Mouse (Mus musculus) liver, embryonic 12.5 days (tissue): Measurements from ENCODE around the gene Oas1h. TPM values are rescaled to one million over a fixed set of nuclear protein-coding genes. Genes with fewer than 3 reads are reported as not detected.
A peak's percentile ranks its signal among the peaks of the same experiment; 100 is the strongest.

Experiments
- ATAC-seq: fragments of 200-750 bp; cut with Nextera tagmentation; 2 replicates; pipeline ENCODE4 v1.8.0; 2017; ENCODE audit warnings: moderate number of reproducible peaks, mild to moderate bottlenecking, moderate library complexity
- H3K27ac ChIP-seq: fragments of 300-500 bp; sonication (generic); 2 replicates; pipeline ENCODE4 v1.5.1; 2016; ENCODE audit warnings: mild to moderate bottlenecking
- H3K27me3 ChIP-seq: fragments of 300-500 bp; sonication (generic); replicated peaks from 2 replicates; pipeline ENCODE4 v1.6.1; 2016; ENCODE audit warnings: mild to moderate bottlenecking, moderate library complexity
- H3K36me3 ChIP-seq: fragments of 300-500 bp; sonication (generic); 2 replicates; pipeline ENCODE4 v1.6.1; 2016; ENCODE audit warnings: mild to moderate bottlenecking, moderate library complexity
- H3K4me1 ChIP-seq: fragments of 300-500 bp; sonication (generic); 2 replicates; pipeline ENCODE4 v1.6.1; 2016
- H3K4me2 ChIP-seq: fragments of 300-500 bp; sonication (generic); 2 replicates; pipeline ENCODE4 v1.6.1; 2016; ENCODE audit warnings: mild to moderate bottlenecking, moderate library complexity
- H3K4me3 ChIP-seq: fragments of 300-500 bp; sonication (generic); 2 replicates; pipeline ENCODE4 v1.5.1; 2016; ENCODE audit warnings: mild to moderate bottlenecking, moderate library complexity
- H3K9ac ChIP-seq: fragments of 300-500 bp; sonication (generic); 2 replicates; pipeline ENCODE4 v1.6.1; 2016; ENCODE audit warnings: mild to moderate bottlenecking, moderate library complexity
- H3K9me3 ChIP-seq: fragments of 300-500 bp; sonication (generic); replicated peaks from 2 replicates; pipeline ENCODE4 v1.6.1; 2016; ENCODE audit warnings: mild to moderate bottlenecking, moderate library complexity
- WGBS: fragments of 180-500 bp; shearing (Covaris S2); methylation state at CpG from one replicate; pipeline ENCODE4 v1.1.7; 2016; ENCODE audit not compliant: insufficient replicate concordance; 5-methylcytosine and 5-hydroxymethylcytosine counted together
- polyA plus RNA-seq: library from polyadenylated mRNA; unstranded; fragments of >200 nt; fragmentation: Nextera tagmentation; extraction: Ambion mirVana; gene quantifications from 2 replicates; pipeline ENCODE4 v1.2.1, GENCODE M21; 2016

Gene Oas1h
- polyA plus RNA-seq, result not detected in 2 replicates

DNA sequence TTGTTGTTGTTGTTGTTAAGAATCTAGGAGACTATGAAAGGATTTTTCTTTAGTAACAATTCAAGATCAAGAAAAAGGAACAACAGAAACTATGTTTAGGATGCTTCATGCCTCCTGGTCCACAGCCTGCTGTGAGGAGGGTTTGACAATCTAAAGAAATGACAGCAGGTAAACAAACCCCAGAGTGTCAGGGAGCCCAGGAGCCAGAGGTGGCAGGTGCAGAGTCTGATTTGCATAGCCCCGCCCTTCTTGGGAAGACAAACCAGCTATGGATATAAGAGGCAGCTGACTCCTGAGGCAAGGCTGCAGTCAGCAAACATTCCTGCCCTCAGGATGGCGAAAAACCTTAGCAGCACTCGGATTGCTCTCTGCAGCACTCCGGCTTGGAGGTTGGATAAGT, at the start of gene Oas1h:
Oas1h (plus strand) TSS at position 301 of the 400 bp plus-strand sequence.
- H3K27ac ChIP-seq, result no peak within 1 kb of the TSS
- H3K27me3 ChIP-seq, result no peaks in the 10 kb centered on the region
- no peak for ATAC-seq
- 47% methylated on average over 4 of the region's 4 CpGs for WGBS
- no peaks in the 10 kb centered on the region for H3K36me3 ChIP-seq
- H3K4me1 ChIP-seq, result no peaks in the 10 kb centered on the region
- no peak within 1 kb of the TSS for H3K9ac ChIP-seq
- no peak within 1 kb of the TSS for H3K4me2 ChIP-seq
- H3K9me3 ChIP-seq, result no peaks in the 10 kb centered on the region
- H3K4me3 ChIP-seq, result no peak within 1 kb of the TSS

- ATAC-seq, result peak; percentile 79
- no peak within 1 kb of the TSS for H3K27ac ChIP-seq
- H3K9me3 ChIP-seq, result no peaks in the 10 kb centered on the region
- peak within 1 kb of the TSS; percentile 70 for H3K4me2 ChIP-seq
- no peaks in the 10 kb centered on the region for H3K27me3 ChIP-seq
- H3K9ac ChIP-seq, result peak within 1 kb of the TSS; percentile 53
- 7% methylated on average over 18 of the region's 18 CpGs for WGBS
- H3K4me1 ChIP-seq, result peaks cover 10% of the 10 kb centered on the region
- H3K36me3 ChIP-seq, result no peaks in the 10 kb centered on the region
- H3K4me3 ChIP-seq, result peak within 1 kb of the TSS; percentile 58
Observed at GRCm38 (mm10) chr5:120811951-120812819, 49.0 kb upstream of the Oas1h start, which contains the start of gene Oas1c. TSS of gene Oas1c (minus strand) at chr5:120812514.

GRCm38 (mm10) chr5:120813023-120813422, 48.2 kb upstream of the Oas1h start:
- Histone ChIP-seq H3K9ac (peak overlapping the region; percentile 53), H3K4me1 (peaks cover 10% of the 10 kb centered on the region), H3K36me3 (no peaks in the 10 kb centered on the region), H3K9me3 (no peaks in the 10 kb centered on the region), H3K27me3 (no peaks in the 10 kb centered on the region), H3K4me3 (peak overlapping the region; percentile 58), H3K4me2 (peak overlapping the region; percentile 70), H3K27ac (no peak overlapping the region)
- WGBS, result 59% methylated on average over 6 of the region's 6 CpGs
- ATAC-seq, result no peak

DNA sequence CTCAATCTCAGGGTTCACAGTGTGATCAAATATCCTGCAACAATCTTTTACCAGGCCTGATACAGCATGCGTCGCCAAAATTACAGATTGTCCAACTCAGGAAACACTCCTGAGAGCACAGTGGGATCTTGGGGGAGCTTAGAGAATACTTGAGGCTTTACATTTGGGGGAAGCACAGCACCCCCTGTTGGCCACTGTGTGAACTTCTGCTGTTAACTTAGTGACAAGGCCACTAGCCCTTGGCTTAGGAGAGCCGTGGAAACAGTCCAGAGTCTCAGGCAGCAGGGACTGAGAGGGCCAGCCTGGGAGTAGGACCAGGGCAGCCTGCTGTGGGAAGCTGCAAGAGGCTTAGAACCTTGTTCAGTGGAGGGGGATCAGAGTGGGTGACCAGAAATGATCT, 45.3 kb upstream of the Oas1h start:
- Histone ChIP-seq H3K9me3 (no peaks in the 10 kb centered on the region), H3K4me3 (no peak overlapping the region), H3K36me3 (no peaks in the 10 kb centered on the region), H3K27ac (no peak overlapping the region), H3K27me3 (no peaks in the 10 kb centered on the region), H3K4me2 (no peak overlapping the region), H3K9ac (no peak overlapping the region), H3K4me1 (peaks cover 10% of the 10 kb centered on the region)
- no peak for ATAC-seq
- WGBS, result 63% methylated on average over 3 of the region's 3 CpGs

DNA sequence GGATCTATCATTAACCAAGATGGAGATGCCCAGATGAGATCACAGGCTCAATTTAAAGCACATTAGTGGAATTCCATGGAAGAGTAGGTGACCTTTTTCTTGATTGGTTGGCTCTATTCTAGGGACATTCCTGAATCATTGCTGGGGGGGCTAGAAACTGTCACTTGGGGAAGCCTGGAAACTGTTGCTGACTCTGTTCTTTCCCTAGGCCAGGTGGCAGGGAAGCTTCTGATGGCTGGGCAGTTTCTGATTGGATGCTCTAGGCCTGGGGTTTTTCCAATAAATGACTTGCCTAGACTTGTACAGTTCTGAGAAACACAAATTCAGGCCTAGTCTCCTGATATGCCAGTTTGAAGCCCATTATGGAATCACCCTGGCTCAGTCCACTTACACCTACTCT, 42.2 kb upstream of the Oas1h start:
- H3K9me3 ChIP-seq, result no peaks in the 10 kb centered on the region
- no peaks in the 10 kb centered on the region for H3K27me3 ChIP-seq
- no peaks in the 10 kb centered on the region for H3K36me3 ChIP-seq
- H3K9ac ChIP-seq, result no peak overlapping the region
- H3K4me2 ChIP-seq, result no peak overlapping the region
- no peaks in the 10 kb centered on the region for H3K4me1 ChIP-seq
- ATAC-seq, result no peak
- H3K27ac ChIP-seq, result no peak overlapping the region
- no peak overlapping the region for H3K4me3 ChIP-seq

GRCm38 (mm10) chr5:120831031-120831430, 30.2 kb upstream of the Oas1h start:
- Histone ChIP-seq H3K4me2 (no peak overlapping the region), H3K27me3 (peaks cover 10% of the 10 kb centered on the region; the same call in 1 of the 2 replicates), H3K36me3 (no peaks in the 10 kb centered on the region), H3K9ac (no peak overlapping the region), H3K4me1 (no peaks in the 10 kb centered on the region), H3K9me3 (no peaks in the 10 kb centered on the region), H3K4me3 (no peak overlapping the region), H3K27ac (no peak overlapping the region)
- ATAC-seq, result no peak
- WGBS, result 58% methylated on average over 4 of the region's 4 CpGs

DNA sequence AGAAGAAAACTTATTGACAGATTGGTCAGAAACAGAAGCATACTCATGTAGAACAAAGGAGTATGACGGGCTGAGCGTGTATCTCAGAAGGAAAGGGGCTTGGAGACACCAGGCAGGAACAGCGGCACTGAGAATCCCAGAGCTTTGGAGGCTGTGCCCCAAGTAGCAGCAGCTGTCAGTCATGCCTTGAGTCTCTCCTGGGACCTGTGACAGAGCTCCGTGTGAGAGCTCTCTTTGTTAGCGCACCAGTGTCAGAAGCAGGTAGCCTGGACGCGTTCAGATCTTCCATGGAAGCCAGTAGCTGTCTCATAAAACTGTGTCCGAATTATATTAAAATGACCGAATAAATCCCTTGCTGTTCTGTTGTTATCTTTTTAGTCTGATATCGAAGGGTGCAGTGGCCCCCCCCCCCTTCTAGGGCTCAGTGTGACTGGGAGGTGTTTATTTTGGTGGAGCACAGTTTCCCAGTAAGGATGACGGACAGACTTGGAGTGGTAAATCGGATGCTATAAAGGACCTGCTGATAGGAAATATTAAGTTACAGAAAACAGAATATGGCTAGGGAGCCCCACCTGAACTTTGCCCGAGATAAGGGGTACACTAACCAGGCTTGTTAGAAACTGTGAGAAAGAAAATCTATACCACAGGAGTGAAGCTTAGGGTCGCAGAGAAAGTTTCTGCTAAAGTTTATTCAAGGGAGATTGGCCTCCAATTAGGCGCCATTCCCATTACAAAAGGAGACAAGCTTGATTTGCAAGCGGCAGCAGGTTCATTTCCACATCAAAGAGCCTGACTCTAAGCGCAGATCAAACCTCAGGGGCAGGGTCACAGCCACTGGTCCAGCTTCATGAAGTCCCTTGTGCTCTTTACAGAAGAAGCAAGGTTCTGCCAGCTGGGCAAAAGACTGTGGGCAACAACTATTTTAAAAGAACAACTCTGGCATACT, 27.6 kb upstream of the Oas1h start:
- 19% methylated on average over 17 of the region's 17 CpGs for WGBS
- Histone ChIP-seq H3K4me1 (no peaks in the 10 kb centered on the region), H3K4me2 (no peak overlapping the region), H3K27ac (no peak overlapping the region), H3K9ac (no peak overlapping the region), H3K36me3 (no peaks in the 10 kb centered on the region), H3K4me3 (no peak overlapping the region), H3K9me3 (no peaks in the 10 kb centered on the region), H3K27me3 (peaks cover 10% of the 10 kb centered on the region; the same call in 1 of the 2 replicates)
- no peak for ATAC-seq

GRCm38 (mm10) chr5:120836731-120837585, 24.3 kb upstream of the Oas1h start:
- ATAC-seq, result no peak

GRCm38 (mm10) chr5:120844713-120845112, 16.5 kb upstream of the Oas1h start:
- Histone ChIP-seq H3K9ac (no peak overlapping the region), H3K27me3 (no peaks in the 10 kb centered on the region), H3K4me3 (no peak overlapping the region), H3K4me1 (no peaks in the 10 kb centered on the region), H3K4me2 (no peak overlapping the region), H3K27ac (no peak overlapping the region), H3K9me3 (no peaks in the 10 kb centered on the region), H3K36me3 (no peaks in the 10 kb centered on the region)
- WGBS, result 67% methylated on average over 3 of the region's 3 CpGs
- no peak for ATAC-seq

More at GRCm38 (mm10) chr5:120836731-120837585, 24.3 kb upstream of the Oas1h start:
- H3K27me3 ChIP-seq, result peaks cover 10% of the 10 kb centered on the region; the same call in 1 of the 2 replicates
- H3K4me2 ChIP-seq, result no peak overlapping the region
- no peaks in the 10 kb centered on the region for H3K36me3 ChIP-seq
- no peak overlapping the region for H3K9ac ChIP-seq
- H3K4me3 ChIP-seq, result no peak overlapping the region
- H3K27ac ChIP-seq, result no peak overlapping the region
- no peaks in the 10 kb centered on the region for H3K9me3 ChIP-seq
- H3K4me1 ChIP-seq, result no peaks in the 10 kb centered on the region
- 7% methylated on average over 8 of the region's 8 CpGs for WGBS

- Histone ChIP-seq H3K36me3 (no peaks in the 10 kb centered on the region), H3K4me1 (no peaks in the 10 kb centered on the region), H3K4me3 (no peak within 1 kb of the TSS), H3K27ac (no peak within 1 kb of the TSS), H3K9me3 (no peaks in the 10 kb centered on the region), H3K27me3 (no peaks in the 10 kb centered on the region), H3K4me2 (no peak within 1 kb of the TSS), H3K9ac (no peak within 1 kb of the TSS)
- no peak for ATAC-seq
- WGBS, result 47% methylated on average over 4 of the region's 4 CpGs
Observed at GRCm38 (mm10) chr5:120847067-120847466, 14.2 kb upstream of the Oas1h start, which contains the start of gene Oas1f. TSS of gene Oas1f (plus strand) at chr5:120847367.

GRCm38 (mm10) chr5:120849601-120850136, 11.6 kb upstream of the Oas1h start:
- Histone ChIP-seq H3K4me1 (no peaks in the 10 kb centered on the region), H3K4me2 (no peak overlapping the region), H3K27me3 (no peaks in the 10 kb centered on the region), H3K36me3 (no peaks in the 10 kb centered on the region), H3K9me3 (0 out of 2 replicates have a peak, but pooled peaks cover 3% of the 10 kb centered on the region), H3K27ac (no peak overlapping the region), H3K9ac (no peak overlapping the region), H3K4me3 (no peak overlapping the region)
- ATAC-seq, result no peak
- 48% methylated on average over 3 of the region's 3 CpGs for WGBS
